Mouse (Mus musculus) myocyte (in vitro differentiated cells): ENCODE data around the gene B3gnt3.

Source experiments
- CEBPB ChIP-seq: IDR thresholded peaks from 2 replicates; pipeline ENCODE4 v1.6.1; 2011; ENCODE audit warnings: mild to moderate bottlenecking, moderate library complexity; ENCODE audit not compliant: poor library complexity, insufficient read depth, severe bottlenecking
- MYOD1 ChIP-seq, 3 experiments: IDR thresholded peaks; one replicate each; pipeline ENCODE4 v1.6.1; 2011; ENCODE audit warnings: control low read depth in 2 of 3, low read depth in 2 of 3, mild to moderate bottlenecking in 2 of 3, moderate library complexity in 1 of 3; ENCODE audit not compliant: insufficient read length in 2 of 3, control insufficient read depth in 1 of 3
- POLR2A ChIP-seq: IDR thresholded peaks from one replicate; pipeline ENCODE4 v1.6.1; 2011; ENCODE audit warnings: low read depth, mild to moderate bottlenecking, control low read depth, moderate library complexity; ENCODE audit not compliant: insufficient read length
- POLR2AphosphoS2 ChIP-seq: IDR thresholded peaks from one replicate; pipeline ENCODE4 v1.6.1; 2011; ENCODE audit warnings: low read depth, control low read depth; ENCODE audit not compliant: insufficient read length

DNA sequence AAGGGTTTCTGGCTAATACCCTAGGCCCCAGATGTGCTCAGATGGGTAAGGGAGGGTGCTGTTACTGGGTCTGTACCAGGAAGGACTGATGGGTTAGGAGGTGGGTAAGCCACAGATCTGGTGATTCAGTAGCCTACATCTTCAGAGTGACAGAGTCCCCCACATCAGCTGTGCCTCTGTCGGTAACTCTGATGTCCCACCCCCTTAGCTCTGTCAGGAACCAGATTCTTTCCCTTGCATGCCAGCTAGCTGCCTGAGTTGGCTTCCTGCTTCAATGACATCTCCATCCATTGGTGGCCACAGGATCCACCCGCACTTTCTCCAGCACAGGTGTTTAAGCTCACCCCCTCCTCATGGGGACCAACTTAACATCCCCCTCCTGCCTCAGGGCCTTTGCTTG lies 10.0 kb upstream of the B3gnt3 start:
- no peak for TF ChIP-seq POLR2A
- TF ChIP-seq POLR2AphosphoS2: no peak
- TF ChIP-seq MYOD1 (IDR thresholded peaks at IDR 0.05; ENCODE audit: control insufficient read depth in 1 of 3, insufficient read length in 2 of 3, low read depth in 2 of 3): no peak
- TF ChIP-seq CEBPB: no peak
